Mouse (Mus musculus) neutrophil, adult 5-6 weeks (primary cell): ENCODE measurements at regions not wholly inside any gene's neighbourhood (a gene's known extent, or its start where the extent isn't known, plus 50 kb on each side); places are given as distances from the start of the nearest gene placed in this dataset.

Source experiments
- ATAC-seq: fragments of 151-379, 151-347 bp; 2 replicates; pipeline ENCODE4 v1.8.0; 2017; ENCODE audit warnings: mild to moderate bottlenecking, moderate TSS enrichment; ENCODE audit not compliant: insufficient number of reproducible peaks, poor library complexity, low FRiP score, severe bottlenecking; ENCODE audit errors: extremely low read depth

GRCm38 (mm10) chr1:64301530-64302061 lies 179.5 kb upstream of the Klf7 start:
- ATAC-seq: peak; percentile 45

- peak; percentile 59 for ATAC-seq
Observed at GRCm38 (mm10) chr1:64300951-64301529, 179.0 kb upstream of the Klf7 start.

- ATAC-seq: no peak
Observed at GRCm38 (mm10) chr1:64298950-64299349, 176.9 kb upstream of the Klf7 start.

- ATAC-seq: no peak
Observed at GRCm38 (mm10) chr1:64298188-64298587, 176.1 kb upstream of the Klf7 start.

GRCm38 (mm10) chr1:64297343-64297742 lies 175.3 kb upstream of the Klf7 start:
- no peak for ATAC-seq

GRCm38 (mm10) chr1:64295512-64295945 lies 173.4 kb upstream of the Klf7 start:
- ATAC-seq: no peak

GRCm38 (mm10) chr1:64295051-64295450 lies 173.0 kb upstream of the Klf7 start:
- no peak for ATAC-seq

GRCm38 (mm10) chr1:64288812-64289447 lies 166.8 kb upstream of the Klf7 start:
- ATAC-seq: no peak

GRCm38 (mm10) chr1:64287068-64287467 lies 165.0 kb upstream of the Klf7 start:
- ATAC-seq: no peak

GRCm38 (mm10) chr1:64284656-64285055 lies 162.6 kb upstream of the Klf7 start:
- ATAC-seq: no peak

GRCm38 (mm10) chr1:64275865-64276264 lies 153.8 kb upstream of the Klf7 start:
- ATAC-seq: no peak

- no peak for ATAC-seq
Observed at GRCm38 (mm10) chr1:64275086-64275802, 153.2 kb upstream of the Klf7 start.

GRCm38 (mm10) chr1:64257237-64257636 lies 135.2 kb upstream of the Klf7 start:
- ATAC-seq: no peak

GRCm38 (mm10) chr1:64255554-64256295 lies 133.6 kb upstream of the Klf7 start:
- no peak for ATAC-seq

GRCm38 (mm10) chr1:64254673-64255072 lies 132.6 kb upstream of the Klf7 start:
- ATAC-seq: no peak

GRCm38 (mm10) chr1:64253996-64254395 lies 131.9 kb upstream of the Klf7 start:
- ATAC-seq: no peak

GRCm38 (mm10) chr1:64242401-64242800 lies 120.3 kb upstream of the Klf7 start:
- ATAC-seq: no peak

GRCm38 (mm10) chr1:64229654-64230053 lies 107.6 kb upstream of the Klf7 start:
- ATAC-seq: no peak
